Mouse (Mus musculus): ENCODE results near the gene Hacd3. TPM values are rescaled to one million over a fixed set of nuclear protein-coding genes. Genes with fewer than 3 reads are reported as not detected.
A peak's percentile ranks its signal among the peaks of the same experiment; 100 is the strongest.

Gene Hacd3
- polyA plus RNA-seq, 1 experiment from 2014 or later, result 79.8 TPM

DNA sequence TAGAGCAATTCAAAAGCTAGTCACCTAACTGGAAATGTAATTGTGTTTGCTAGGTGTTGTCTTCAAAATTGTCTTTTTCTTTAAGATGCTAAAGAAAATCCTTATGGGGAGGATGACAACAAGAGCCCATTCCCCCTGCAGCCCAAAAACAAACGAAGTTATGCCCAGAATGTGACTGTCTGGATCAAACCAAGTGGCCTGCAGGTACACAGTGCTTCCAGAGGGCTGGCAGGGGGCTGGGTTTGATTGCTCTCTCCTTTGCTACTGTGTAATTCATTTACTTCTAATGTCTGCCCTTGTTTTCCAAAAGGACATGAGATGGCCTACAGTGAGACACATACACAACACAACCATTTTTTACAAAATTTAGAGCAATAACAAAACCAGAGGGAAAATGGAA is 39.6 kb downstream of the Hacd3 start:
- H3K36me3 ChIP-seq, result peaks cover 92% of the 10 kb centered on the region
- WGBS, result 81% methylated on average over 1 of the region's 1 CpGs
- no peaks in the 10 kb centered on the region for H3K27me3 ChIP-seq
- ATAC-seq (ENCODE audit: borderline replicate concordance, extremely low read depth, low FRiP score, low TSS enrichment), result no peak
- H3K4me2 ChIP-seq, result no peak overlapping the region
- H3K4me3 ChIP-seq, result no peak overlapping the region
- no peak overlapping the region for H3K27ac ChIP-seq
- no peaks in the 10 kb centered on the region for H3K4me1 ChIP-seq
- no peak overlapping the region for H3K9ac ChIP-seq
- no peaks in the 10 kb centered on the region for H3K9me3 ChIP-seq

DNA sequence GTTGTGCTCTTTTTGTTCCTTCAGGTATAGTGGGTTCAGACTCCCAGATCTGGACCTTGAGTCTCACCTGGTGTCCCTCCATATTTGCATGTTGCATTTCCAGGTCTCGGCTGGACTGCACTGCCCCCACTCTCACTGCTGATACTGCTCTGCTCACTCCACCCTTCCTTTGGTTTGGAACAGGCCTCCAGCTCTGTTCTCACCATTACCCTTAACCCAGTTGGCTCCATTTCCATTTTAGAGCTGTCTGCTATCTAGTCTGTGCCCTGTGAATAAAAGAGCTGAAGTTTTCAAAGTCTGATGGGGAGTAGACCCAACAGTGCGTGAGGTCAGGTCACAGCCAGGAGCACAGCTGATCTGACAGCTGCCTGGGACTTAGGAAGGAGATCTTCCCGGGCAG is 40.9 kb downstream of the Hacd3 start:
- WGBS, result 75% methylated on average over 3 of the region's 3 CpGs
- H3K9me3 ChIP-seq, result no peaks in the 10 kb centered on the region
- H3K36me3 ChIP-seq, result peaks cover 93% of the 10 kb centered on the region
- ATAC-seq (ENCODE audit: borderline replicate concordance, extremely low read depth, low FRiP score, low TSS enrichment), result no peak
- no peak overlapping the region for H3K4me3 ChIP-seq
- H3K27me3 ChIP-seq, result no peaks in the 10 kb centered on the region
- no peak overlapping the region for H3K4me2 ChIP-seq
- no peaks in the 10 kb centered on the region for H3K4me1 ChIP-seq
- H3K27ac ChIP-seq, result no peak overlapping the region
- no peak overlapping the region for H3K9ac ChIP-seq

DNA sequence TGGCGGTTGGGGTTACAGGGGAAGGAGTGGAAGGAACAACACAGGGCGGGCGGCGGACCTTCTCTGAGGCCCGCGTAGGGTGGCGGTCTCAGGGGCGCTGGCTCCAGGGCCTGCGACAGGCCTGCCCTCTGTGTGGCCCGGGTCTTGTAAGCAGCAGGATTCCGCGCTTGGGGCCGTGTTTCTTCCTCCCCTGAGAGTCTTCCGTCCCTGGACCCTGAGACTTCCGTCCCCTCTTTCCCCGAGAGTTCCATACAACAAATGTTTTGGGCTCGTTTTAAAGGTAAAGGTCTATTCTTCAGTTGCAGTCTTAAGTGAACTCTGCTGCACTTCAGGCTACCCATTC is 60.5 kb downstream of the Hacd3 start:
- H3K27ac ChIP-seq, result peak overlapping the region; percentile 91
- H3K27me3 ChIP-seq, result no peaks in the 10 kb centered on the region
- peak overlapping the region; percentile 85 for H3K9ac ChIP-seq
- peak; percentile 83 for ATAC-seq (ENCODE audit: borderline replicate concordance, extremely low read depth, low FRiP score, low TSS enrichment)
- H3K36me3 ChIP-seq, result peaks cover 25% of the 10 kb centered on the region
- WGBS, result 0% methylated on average over 17 of the region's 17 CpGs
- peak overlapping the region; percentile 79 for H3K4me3 ChIP-seq
- peaks cover 14% of the 10 kb centered on the region for H3K4me1 ChIP-seq
- peak overlapping the region; percentile 61 for H3K4me2 ChIP-seq
- no peaks in the 10 kb centered on the region for H3K9me3 ChIP-seq

DNA sequence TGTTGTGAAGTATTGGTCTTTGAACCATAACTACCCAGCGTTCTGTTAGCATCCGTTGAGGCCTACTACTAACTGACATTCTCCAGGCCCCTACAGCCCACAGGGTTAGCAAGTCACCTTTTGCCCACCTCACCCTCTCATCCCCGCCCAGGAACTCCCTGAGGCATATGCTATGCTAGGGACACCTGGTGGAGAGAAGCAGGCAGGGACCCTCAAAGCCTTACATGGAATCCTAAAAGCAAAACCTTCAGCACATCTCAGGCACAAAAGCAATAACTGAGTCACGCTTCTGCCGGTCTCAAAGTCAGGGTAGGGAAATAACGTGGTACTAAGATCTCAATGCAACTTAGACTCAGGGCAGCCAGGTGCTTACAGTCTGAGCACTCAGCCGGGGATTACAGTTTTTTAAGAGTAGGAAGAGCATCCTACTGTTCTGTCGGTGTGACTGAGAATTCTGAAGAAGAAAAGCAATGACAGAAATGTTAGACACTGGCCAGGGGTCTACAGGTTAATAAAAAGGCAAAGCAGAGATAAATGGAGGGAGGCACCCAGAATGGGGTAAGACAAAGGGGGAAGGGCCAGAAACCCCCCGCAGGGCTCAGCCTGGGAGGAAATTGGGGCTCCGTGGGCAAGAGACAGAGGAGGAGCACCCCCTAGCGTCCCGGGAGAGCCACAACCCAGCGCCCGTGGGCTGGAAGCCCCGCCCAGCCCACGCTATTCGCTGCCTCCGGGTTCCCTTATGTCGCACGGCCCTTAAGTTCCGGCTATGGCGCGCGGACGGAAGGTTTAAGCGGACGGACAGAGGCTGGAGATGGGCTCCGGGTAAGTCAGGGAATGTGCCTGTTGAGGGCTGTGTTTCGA is 61.1 kb downstream of the Hacd3 start, which contains the start of gene Ints14:
Gene Ints14, plus strand, starts transcription at position 789 of the 861 bp plus-strand sequence.
- H3K9me3 ChIP-seq, result no peaks in the 10 kb centered on the region
- peaks cover 19% of the 10 kb centered on the region for H3K36me3 ChIP-seq
- ATAC-seq (ENCODE audit: borderline replicate concordance, extremely low read depth, low FRiP score, low TSS enrichment), result peak; percentile 98
- no peaks in the 10 kb centered on the region for H3K27me3 ChIP-seq
- peak within 1 kb of the TSS; percentile 61 for H3K4me2 ChIP-seq
- H3K4me1 ChIP-seq, result peaks cover 14% of the 10 kb centered on the region
- H3K9ac ChIP-seq, result peak within 1 kb of the TSS; percentile 85
- peak within 1 kb of the TSS; percentile 79 for H3K4me3 ChIP-seq
- H3K27ac ChIP-seq, result peak within 1 kb of the TSS; percentile 91
- 4% methylated on average over 29 of the region's 29 CpGs for WGBS

DNA sequence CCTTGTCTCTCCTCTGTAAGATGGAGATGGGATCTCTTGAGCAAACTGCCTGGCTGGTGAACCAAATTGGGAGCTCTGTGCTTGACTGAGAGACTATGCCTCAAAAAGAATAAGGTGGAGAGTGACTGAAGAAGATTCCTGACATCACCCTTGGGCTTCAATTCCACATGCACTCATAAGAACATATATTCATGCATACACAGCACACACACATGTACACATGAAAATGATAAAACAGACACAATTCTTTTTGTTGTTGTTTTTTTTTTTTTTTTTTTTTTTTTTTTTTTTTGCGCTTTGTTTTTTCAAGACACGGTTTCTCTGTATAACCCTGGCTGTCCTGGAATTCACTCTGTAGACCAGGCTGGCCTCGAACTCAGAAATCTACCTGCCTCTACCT is 64.2 kb downstream of the Hacd3 start:
- Histone ChIP-seq H3K4me3 (no peak overlapping the region), H3K27ac (no peak overlapping the region), H3K4me1 (peaks cover 14% of the 10 kb centered on the region), H3K4me2 (no peak overlapping the region), H3K27me3 (no peaks in the 10 kb centered on the region), H3K9ac (no peak overlapping the region), H3K36me3 (peaks cover 1% of the 10 kb centered on the region; the same call in 1 of the 2 replicates), H3K9me3 (no peaks in the 10 kb centered on the region)
- 91% methylated on average over 3 of the region's 3 CpGs for WGBS
- no peak for ATAC-seq (ENCODE audit: borderline replicate concordance, extremely low read depth, low FRiP score, low TSS enrichment)

DNA sequence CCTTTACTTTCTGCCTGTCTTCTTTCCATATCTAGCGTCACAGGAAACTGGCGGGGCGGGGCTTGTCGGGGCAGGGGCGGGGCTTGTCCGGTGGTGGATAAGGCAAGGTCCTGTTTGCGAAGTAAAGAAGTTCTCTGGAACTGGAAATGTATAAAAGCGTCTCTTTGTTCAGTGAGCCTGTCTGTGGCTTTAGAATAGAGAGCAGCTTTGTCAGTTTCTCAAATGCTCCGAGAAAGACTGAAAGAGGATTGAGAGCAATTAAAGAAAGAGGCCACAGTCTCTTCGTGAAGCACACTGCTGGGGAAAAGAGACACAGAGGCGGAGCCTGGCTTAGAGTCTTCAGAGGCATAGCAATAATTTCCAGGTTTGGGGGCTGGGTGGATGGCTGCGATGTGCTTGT is 65.2 kb downstream of the Hacd3 start:
- H3K9me3 ChIP-seq, result no peaks in the 10 kb centered on the region
- peak overlapping the region; percentile 63 for H3K27ac ChIP-seq
- H3K4me3 ChIP-seq, result peak overlapping the region; percentile 16
- H3K27me3 ChIP-seq, result peaks cover under 1% of the 10 kb centered on the region; the same call in 1 of the 2 replicates
- H3K9ac ChIP-seq, result no peak overlapping the region
- H3K36me3 ChIP-seq, result no peaks in the 10 kb centered on the region
- WGBS, result 19% methylated on average over 12 of the region's 12 CpGs
- H3K4me1 ChIP-seq, result peaks cover 7% of the 10 kb centered on the region
- peak overlapping the region; percentile 42 for H3K4me2 ChIP-seq
- ATAC-seq (ENCODE audit: borderline replicate concordance, extremely low read depth, low FRiP score, low TSS enrichment), result no peak

DNA sequence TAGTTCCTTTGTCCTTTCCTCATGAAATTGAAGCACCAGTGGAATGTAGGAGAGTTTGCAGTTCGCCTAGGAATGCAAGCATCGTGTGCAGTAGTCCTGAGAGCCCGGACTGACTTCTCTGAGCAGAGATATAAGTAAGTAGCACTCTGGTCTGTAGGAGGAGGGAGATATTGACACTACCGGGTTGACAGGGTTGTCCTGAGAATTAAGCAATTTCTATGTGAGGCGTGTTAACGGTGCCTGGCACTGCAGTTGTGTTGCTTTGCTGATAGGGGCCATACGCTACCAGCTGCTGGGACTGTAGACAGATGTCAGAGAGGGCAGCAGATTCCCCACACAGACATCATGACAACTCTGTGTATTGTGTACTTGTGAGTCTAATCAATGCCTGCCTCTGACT is 68.3 kb downstream of the Hacd3 start:
- Histone ChIP-seq H3K4me1 (peaks cover 6% of the 10 kb centered on the region; the same call in 1 of the 2 replicates), H3K9me3 (no peaks in the 10 kb centered on the region), H3K27me3 (peaks cover 5% of the 10 kb centered on the region), H3K27ac (peak overlapping the region; percentile 71), H3K4me3 (no peak overlapping the region), H3K9ac (no peak overlapping the region), H3K4me2 (peak overlapping the region; percentile 36), H3K36me3 (no peaks in the 10 kb centered on the region)
- ATAC-seq (ENCODE audit: borderline replicate concordance, extremely low read depth, low FRiP score, low TSS enrichment), result peak; percentile 51; the same call in 1 of the 2 replicates
- WGBS, result 46% methylated on average over 7 of the region's 7 CpGs

DNA sequence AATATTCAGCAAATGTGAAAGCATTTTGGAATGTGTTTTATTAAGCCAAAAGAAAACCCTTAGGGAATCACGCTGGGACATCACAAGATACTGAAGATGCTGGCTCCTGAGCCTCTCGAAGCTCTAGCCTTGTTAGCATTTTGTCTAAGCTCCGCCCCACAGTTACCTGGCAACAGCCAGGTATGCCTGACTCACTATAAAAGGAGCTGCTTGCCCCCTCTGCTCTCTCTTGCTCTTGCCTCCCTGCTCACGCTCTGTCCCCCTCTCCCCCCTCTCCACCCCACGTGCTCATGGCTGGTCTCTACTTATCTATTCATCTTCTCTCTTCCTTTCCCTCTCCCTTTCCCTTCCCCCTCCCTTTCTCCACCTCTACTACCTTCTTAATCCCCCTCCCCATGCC is 69.4 kb downstream of the Hacd3 start:
- no peaks in the 10 kb centered on the region for H3K9me3 ChIP-seq
- no peaks in the 10 kb centered on the region for H3K36me3 ChIP-seq
- H3K4me3 ChIP-seq, result no peak overlapping the region
- peak overlapping the region; percentile 36; the same call in 1 of the 2 replicates for H3K4me2 ChIP-seq
- 16% methylated on average over 5 of the region's 5 CpGs for WGBS
- H3K27ac ChIP-seq, result no peak overlapping the region
- peaks cover 6% of the 10 kb centered on the region; the same call in 1 of the 2 replicates for H3K4me1 ChIP-seq
- H3K27me3 ChIP-seq, result peaks cover 5% of the 10 kb centered on the region
- no peak for ATAC-seq (ENCODE audit: borderline replicate concordance, extremely low read depth, low FRiP score, low TSS enrichment)
- H3K9ac ChIP-seq, result no peak overlapping the region

DNA sequence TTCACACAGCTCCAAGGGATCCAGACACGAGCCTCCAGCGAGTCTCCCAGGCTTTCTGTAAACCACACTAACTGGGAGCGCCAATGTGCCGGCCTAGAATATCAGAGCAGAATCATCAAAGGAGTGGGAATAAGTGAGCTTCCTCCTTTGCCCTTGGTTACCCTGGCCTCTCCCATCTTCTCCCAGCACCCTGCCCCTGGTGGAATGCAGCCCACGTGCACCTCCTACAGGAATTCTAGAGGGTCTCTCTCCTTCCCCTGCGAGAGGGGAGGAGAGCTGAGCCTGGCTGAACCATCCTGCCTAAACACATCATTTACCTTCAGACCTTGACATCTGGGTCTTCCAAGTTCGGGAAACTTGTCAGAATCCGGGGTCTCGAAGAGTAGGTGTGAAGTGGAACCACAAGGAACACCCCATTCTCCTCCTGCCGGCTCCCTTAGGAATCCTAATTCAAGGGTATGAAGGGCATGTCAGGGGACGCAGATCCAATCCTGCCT is 70.3 kb downstream of the Hacd3 start, which contains the start of gene Slc24a1:
Gene Slc24a1, minus strand, starts transcription at position 447 of the 497 bp plus-strand sequence.
- Histone ChIP-seq H3K27ac (peak within 1 kb of the TSS; percentile 71), H3K4me1 (peaks cover 1% of the 10 kb centered on the region; the same call in 1 of the 2 replicates), H3K9ac (no peak within 1 kb of the TSS), H3K9me3 (no peaks in the 10 kb centered on the region), H3K4me3 (no peak within 1 kb of the TSS), H3K36me3 (no peaks in the 10 kb centered on the region), H3K27me3 (peaks cover 5% of the 10 kb centered on the region), H3K4me2 (peak within 1 kb of the TSS; percentile 36; the same call in 1 of the 2 replicates)
- ATAC-seq (ENCODE audit: borderline replicate concordance, extremely low read depth, low FRiP score, low TSS enrichment), result no peak
- WGBS, result 30% methylated on average over 11 of the region's 11 CpGs

DNA sequence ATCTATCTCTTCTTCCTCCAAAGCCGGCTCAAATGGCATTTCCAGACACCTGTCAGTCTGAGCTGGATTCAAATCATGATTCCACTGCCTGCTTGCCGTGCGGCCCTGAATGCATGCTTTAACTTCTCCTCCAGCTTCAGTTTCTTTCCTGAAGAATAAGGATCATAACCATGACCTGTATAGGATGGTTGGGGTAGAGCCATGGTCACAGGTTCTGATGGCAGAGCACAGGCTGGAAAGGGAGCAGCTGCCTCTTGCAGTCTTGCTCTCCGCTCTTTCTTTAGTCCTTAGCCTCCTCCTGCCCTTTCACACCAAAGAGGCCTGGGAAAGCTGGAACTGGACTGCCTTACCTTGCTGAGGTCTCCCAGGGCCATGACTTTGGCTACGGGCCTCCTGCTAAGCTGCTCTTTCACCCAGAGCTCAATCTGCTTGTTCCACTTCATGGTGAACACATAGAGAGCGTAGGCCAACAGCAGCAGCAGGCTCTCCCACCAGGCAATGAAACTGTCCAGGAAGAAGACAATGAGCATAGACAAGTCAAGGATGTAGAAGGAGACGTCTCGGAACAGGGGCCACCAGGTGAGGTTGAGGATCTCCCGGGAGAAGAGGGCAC is 73.9 kb downstream of the Hacd3 start:
- Histone ChIP-seq H3K27me3 (peaks cover 5% of the 10 kb centered on the region), H3K4me2 (no peak overlapping the region), H3K9ac (no peak overlapping the region), H3K36me3 (no peaks in the 10 kb centered on the region), H3K9me3 (no peaks in the 10 kb centered on the region), H3K4me1 (no peaks in the 10 kb centered on the region; the same call in 1 of the 2 replicates), H3K27ac (no peak overlapping the region), H3K4me3 (no peak overlapping the region)
- 80% methylated on average over 9 of the region's 9 CpGs for WGBS
- ATAC-seq (ENCODE audit: borderline replicate concordance, extremely low read depth, low FRiP score, low TSS enrichment), result no peak

DNA sequence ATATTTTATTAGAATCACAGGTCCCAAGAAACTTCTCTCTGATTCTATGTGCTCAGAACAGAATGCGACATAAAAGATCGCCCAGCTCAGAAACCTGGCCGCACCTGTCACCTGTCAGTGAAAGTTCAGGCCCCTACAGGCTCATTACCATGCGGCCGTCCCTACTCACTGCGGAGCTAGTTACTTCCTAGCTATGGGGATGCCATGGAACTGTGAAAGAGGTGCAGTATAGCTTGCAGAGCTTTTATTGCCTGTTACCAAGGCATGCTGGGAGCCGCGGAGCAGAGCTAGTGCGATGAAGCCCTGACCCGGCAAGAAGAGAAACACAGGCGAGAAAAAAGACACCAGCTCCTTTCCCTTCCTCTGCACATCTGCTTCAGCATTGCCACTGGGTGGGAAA is 77.5 kb downstream of the Hacd3 start:
- no peaks in the 10 kb centered on the region for H3K9me3 ChIP-seq
- peaks cover 26% of the 10 kb centered on the region for H3K4me1 ChIP-seq
- H3K36me3 ChIP-seq, result no peaks in the 10 kb centered on the region
- no peak overlapping the region for H3K27ac ChIP-seq
- H3K4me2 ChIP-seq, result no peak overlapping the region
- no peaks in the 10 kb centered on the region for H3K27me3 ChIP-seq
- no peak overlapping the region for H3K4me3 ChIP-seq
- WGBS, result 30% methylated on average over 11 of the region's 11 CpGs
- no peak for ATAC-seq (ENCODE audit: borderline replicate concordance, extremely low read depth, low FRiP score, low TSS enrichment)
- no peak overlapping the region for H3K9ac ChIP-seq

DNA sequence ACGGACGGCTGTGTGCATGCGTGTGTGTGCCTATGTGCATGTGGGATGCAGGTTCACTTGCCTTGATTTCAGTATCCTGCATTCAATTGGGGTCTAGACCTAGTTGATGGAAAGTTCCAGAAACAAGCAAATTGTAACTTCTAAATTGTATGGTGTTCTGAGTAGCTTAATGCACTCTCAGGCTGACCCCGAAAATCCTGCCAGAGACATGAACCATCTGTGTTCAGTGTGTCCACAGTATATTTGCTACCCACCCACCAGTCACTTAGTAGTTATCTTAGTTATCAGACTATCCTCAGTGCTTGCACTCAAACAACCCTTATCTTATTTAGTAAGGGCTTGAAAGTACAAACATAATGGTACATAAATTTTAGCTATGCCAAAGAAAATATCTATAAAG is 79.8 kb downstream of the Hacd3 start:
- Histone ChIP-seq H3K9ac (no peak overlapping the region), H3K27ac (peak overlapping the region; percentile 68), H3K9me3 (no peaks in the 10 kb centered on the region), H3K4me1 (peaks cover 27% of the 10 kb centered on the region), H3K4me2 (no peak overlapping the region), H3K4me3 (no peak overlapping the region), H3K36me3 (no peaks in the 10 kb centered on the region), H3K27me3 (no peaks in the 10 kb centered on the region)
- 63% methylated on average over 4 of the region's 4 CpGs for WGBS
- ATAC-seq (ENCODE audit: borderline replicate concordance, extremely low read depth, low FRiP score, low TSS enrichment), result no peak
